Mouse (Mus musculus) embryonic fibroblast, embryonic 13.5 days (primary cell): ENCODE measurements around the gene Axdnd1. TPM values are rescaled to one million over a fixed set of nuclear protein-coding genes. Genes with fewer than 3 reads are reported as not detected.
A peak's percentile ranks its signal among the peaks of the same experiment; 100 is the strongest.
"Not testable (repeated sequence)": the region's sequence is repeated elsewhere in the genome, so short reads cannot be mapped to it uniquely, and the experiment has no call there.

Source experiments
- H3K27ac ChIP-seq: 2 replicates; pipeline ENCODE4 v1.5.1; 2012; ENCODE audit warnings: low read length, control low read depth, inconsistent platforms; ENCODE audit not compliant: insufficient read depth
- H3K4me1 ChIP-seq: 2 replicates; pipeline ENCODE4 v1.6.1; 2011; ENCODE audit warnings: low read length; ENCODE audit not compliant: control insufficient read depth, insufficient read depth
- H3K4me3 ChIP-seq: 2 replicates; pipeline ENCODE4 v1.5.1; 2011; ENCODE audit warnings: mild to moderate bottlenecking, control low read depth, low read length; ENCODE audit not compliant: insufficient read depth
- CTCF ChIP-seq: IDR thresholded peaks from 2 replicates; pipeline ENCODE4 v1.5.1; 2011; ENCODE audit warnings: mild to moderate bottlenecking, control low read depth, low read length, moderate library complexity, borderline replicate concordance; ENCODE audit not compliant: insufficient read depth
- POLR2A ChIP-seq: IDR thresholded peaks from 2 replicates; pipeline ENCODE4 v1.6.1; 2011; ENCODE audit warnings: low read depth, mild to moderate bottlenecking, control low read depth, low read length, moderate library complexity
- polyA plus RNA-seq: library from polyadenylated mRNA; stranded (reverse); fragments of >200 nt; gene quantifications from 2 replicates; pipeline ENCODE4 v1.2.4, GENCODE M21; 2011; ENCODE audit warnings: low read depth; ENCODE audit not compliant: missing spikeins, insufficient read length

Axdnd1 gene
- polyA plus RNA-seq, 1 experiment: 0.76 TPM

DNA sequence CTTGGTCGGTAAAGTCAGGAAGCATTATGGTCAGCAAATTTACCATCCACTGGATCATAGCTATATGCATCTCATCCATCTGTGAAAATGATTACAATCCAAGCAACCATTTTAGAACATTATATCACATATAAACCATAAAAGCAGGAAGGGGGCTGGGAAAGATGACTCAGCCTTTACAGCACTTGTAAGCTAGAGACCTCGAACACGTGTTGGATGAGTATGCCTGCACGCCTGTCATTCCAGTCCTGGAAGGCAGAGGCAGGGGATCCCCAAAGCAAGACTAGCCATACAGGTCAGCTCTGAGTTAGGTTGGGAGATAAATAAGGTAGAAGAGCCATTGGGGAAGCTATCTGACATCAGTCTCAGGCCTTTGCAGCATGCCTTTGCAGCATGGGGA lies 71.9 kb downstream of the Axdnd1 start:
- TF ChIP-seq CTCF: no peak
- TF ChIP-seq POLR2A: no peak
- no peak overlapping the region for H3K27ac ChIP-seq
- no peaks in the 10 kb centered on the region for H3K4me1 ChIP-seq
- H3K4me3 ChIP-seq: no peak overlapping the region

DNA sequence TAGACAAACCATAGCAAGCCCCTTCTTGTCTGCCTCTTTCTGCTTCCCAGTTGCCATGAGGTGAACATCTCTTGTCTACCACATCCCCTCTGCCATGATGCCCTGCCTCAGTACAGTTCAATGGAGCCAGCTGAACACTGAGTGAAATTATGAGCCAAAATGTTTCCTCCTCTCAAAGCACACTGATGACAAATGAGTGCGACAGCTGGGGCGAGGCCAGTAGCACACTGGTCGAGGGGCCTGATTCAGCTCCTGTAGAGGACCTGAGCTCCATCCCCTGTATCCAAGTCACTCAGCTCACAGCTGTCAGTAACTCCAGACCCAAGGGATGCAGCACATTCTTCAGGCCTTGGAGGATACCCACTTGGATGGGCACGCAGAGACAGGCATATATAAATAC lies 75.3 kb downstream of the Axdnd1 start:
- TF ChIP-seq CTCF (no peak), POLR2A (no peak)
- H3K4me3 ChIP-seq: no peak overlapping the region
- H3K27ac ChIP-seq: no peak overlapping the region
- H3K4me1 ChIP-seq: peaks cover 2% of the 10 kb centered on the region; the same call in 1 of the 2 replicates

DNA sequence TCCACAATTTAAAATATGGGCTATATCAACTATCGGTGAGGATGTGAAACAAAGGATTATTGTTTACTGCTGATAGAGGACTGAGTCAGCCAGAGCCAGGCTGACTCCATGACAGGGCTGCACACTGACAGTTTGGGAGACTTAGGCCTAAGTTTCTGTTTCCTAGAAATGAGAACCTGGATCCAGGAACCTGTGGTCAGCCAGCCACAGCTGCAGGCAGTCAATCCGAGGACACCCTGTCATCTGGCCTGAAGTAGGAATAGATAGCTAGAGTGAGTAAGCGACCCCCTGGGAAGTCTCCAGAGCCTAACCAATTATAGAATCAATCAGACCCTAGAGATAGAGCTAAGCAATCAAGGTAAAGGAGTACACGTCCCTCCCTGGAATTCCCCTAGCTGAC lies 76.5 kb downstream of the Axdnd1 start:
- H3K27ac ChIP-seq: no peak overlapping the region
- no peak overlapping the region for H3K4me3 ChIP-seq
- TF ChIP-seq CTCF: no peak
- no peak for TF ChIP-seq POLR2A
- peaks cover 2% of the 10 kb centered on the region; the same call in 1 of the 2 replicates for H3K4me1 ChIP-seq

DNA sequence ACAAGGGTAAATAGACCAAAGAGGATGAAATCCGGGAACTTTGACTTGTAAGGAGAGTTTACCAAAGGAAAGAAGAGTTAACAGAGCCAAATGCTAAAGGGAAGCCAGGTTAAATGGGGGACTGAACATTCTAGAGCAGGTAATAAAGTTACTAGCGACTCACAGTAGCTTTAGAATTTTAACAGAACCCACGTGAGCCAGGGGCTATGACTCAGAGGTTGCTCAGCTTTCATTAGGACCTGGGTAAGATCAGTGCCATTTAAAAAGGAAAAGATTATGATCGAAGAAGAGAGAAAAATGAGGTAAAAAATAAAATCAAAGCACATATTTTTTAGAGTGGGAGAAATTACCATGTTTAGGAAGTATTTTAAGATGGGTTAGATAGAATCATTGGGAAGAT lies 80.1 kb downstream of the Axdnd1 start:
- TF ChIP-seq POLR2A (no peak), CTCF (no peak)
- H3K4me3 ChIP-seq: no peak overlapping the region
- H3K27ac ChIP-seq: no peak overlapping the region
- H3K4me1 ChIP-seq: peaks cover 2% of the 10 kb centered on the region; the same call in 1 of the 2 replicates

DNA sequence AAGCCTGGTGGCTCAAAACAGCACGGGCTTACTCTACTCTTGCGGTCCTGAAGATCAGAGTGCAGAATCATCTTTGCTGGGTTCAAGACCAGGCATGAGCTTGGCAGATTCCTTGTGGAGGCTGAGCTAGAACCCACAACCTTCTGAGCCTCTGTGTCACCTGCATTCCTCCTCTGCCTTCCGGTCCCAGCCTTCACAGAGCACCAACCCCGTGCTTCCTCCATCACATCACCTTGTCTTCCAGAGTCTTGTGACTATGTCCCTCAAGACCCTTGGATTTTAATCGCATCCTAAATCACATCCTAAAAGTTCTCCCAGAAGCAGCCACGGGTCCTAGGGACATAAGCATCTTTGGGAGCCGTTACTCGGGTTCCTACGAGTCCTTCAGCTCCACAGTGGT lies 97.8 kb downstream of the Axdnd1 start:
- TF ChIP-seq CTCF (no peak), POLR2A (no peak)
- no peak overlapping the region for H3K27ac ChIP-seq

DNA sequence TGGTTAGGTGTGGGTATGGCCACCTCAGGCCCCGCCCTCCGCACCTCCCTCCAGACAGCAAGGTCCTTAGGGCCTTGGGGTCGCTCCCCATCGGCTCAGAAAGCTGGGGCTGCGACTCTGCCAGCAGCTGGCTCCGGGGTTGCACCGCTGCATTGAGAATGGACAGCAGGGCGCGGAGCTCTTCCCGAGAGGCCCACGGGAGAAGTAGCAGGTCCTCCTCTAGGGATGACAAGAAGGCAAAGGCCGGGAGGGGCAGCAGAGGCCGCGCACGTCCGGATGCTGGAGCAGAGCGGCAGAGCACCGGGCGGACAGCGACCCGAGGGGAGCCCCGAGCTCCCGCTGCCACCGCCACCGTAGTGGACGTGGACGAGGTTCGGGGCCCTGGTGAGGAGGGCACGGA lies 110.3 kb downstream of the Axdnd1 start, which contains the start of gene Nphs2:
Gene Nphs2, plus strand, starts transcription at position 98 of the 400 bp plus-strand sequence.
- TF ChIP-seq CTCF: no peak
- TF ChIP-seq POLR2A: no peak
- Histone ChIP-seq H3K4me1 (no peaks in the 10 kb centered on the region; the same call in 1 of the 2 replicates), H3K27ac (no peak within 1 kb of the TSS)

More for the DNA sequence above, 97.8 kb downstream of the Axdnd1 start:
- Histone ChIP-seq H3K4me1 (no peaks in the 10 kb centered on the region), H3K4me3 (no peak overlapping the region)

DNA sequence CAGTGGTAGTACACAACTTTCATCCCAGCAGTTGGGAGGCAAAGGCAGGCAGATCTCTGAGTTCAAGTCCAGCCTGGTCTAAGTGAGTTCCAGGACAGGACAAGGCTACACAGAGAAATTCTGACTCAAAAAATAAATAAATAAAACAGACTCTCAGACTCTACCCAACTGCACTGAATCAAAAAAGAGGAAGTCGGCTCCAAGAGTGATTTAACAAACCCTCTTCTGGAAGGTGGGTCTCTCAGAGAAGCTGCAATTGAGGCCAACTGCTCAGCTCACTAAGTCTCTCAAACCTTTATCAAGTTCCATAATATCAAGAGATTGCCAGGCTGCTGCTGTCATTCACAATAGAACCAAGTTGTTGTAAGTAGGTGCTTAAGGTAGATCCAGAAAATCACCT lies 112.4 kb downstream of the Axdnd1 start:
- Histone ChIP-seq H3K4me1 (no peaks in the 10 kb centered on the region; the same call in 1 of the 2 replicates), H3K27ac (no peak overlapping the region), H3K4me3 (no peak overlapping the region)
- TF ChIP-seq CTCF (no peak), POLR2A (no peak)

More for the DNA sequence above, 110.3 kb downstream of the Axdnd1 start, which contains the start of gene Nphs2:
- no peak within 1 kb of the TSS for H3K4me3 ChIP-seq

DNA sequence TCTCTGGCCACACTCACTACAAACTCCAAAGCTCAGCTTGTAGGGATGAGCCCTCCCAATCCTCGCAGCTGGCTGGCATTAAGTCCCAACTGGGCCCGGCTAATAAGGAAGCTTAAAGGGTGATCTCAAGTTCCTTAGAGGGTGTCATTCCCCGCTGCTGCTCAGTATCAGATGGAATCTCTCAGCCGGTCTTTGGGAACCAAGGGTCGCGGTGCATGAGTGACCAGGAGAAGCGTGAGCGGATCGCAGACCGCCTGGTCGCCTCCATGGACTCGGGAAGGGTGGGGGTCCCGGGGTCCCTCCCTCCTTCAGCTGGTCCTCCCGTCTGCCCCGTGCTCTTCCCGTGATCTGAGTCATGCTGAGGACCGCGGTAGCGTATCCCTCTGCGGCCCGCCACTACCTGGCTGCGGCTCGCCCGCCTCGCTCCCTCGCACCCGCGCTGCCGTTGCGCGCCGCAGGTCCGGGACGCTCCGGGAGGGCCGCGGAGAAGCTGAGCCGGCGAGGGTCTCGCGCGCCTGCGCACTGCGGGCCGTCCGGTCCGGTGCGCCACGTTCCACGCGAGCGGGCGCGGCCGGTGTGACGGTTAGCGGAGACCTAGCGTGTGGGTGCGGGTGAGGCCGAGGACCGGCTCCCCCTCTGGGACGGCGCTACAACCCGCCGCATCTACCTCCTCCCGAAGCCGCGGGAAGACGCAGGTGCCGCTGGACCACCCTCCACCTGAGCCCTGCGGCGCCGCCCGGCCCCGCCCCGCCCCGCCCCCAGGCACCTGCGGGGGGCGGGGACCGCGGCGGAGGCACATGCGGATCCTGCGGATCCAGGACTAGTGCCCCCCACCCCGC lies 117.8 kb downstream of the Axdnd1 start, which contains the start of gene Tdrd5:
Gene Tdrd5, minus strand, starts transcription at position 754 of the 839 bp plus-strand sequence.
- peak within 1 kb of the TSS; percentile 35 for H3K4me3 ChIP-seq
- TF ChIP-seq POLR2A: no peak
- no peak for TF ChIP-seq CTCF
- no peak within 1 kb of the TSS for H3K27ac ChIP-seq
- no peaks in the 10 kb centered on the region for H3K4me1 ChIP-seq

DNA sequence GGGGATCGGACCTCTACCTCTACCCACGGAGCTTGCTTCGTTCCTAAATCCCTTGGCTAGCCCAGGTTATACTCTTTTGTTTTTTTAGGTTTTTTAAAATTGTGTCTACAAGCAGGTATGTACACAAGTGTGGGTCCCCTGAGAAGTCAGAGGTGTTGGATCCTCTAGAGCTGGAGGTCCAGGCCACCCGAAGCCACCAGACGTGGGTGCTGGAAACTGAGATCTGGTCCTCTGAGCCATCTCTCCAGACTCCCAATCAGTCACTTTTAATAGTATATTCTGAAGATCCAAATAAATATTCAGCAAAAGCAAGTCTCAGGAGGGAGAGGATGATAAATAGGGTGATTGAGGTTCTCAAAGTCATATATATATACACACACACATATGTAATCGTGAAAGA lies 130.9 kb downstream of the Axdnd1 start:
- H3K4me3 ChIP-seq: no peak overlapping the region
- TF ChIP-seq POLR2A (no peak), CTCF (no peak)
- no peak overlapping the region for H3K27ac ChIP-seq
- H3K4me1 ChIP-seq: no peaks in the 10 kb centered on the region

DNA sequence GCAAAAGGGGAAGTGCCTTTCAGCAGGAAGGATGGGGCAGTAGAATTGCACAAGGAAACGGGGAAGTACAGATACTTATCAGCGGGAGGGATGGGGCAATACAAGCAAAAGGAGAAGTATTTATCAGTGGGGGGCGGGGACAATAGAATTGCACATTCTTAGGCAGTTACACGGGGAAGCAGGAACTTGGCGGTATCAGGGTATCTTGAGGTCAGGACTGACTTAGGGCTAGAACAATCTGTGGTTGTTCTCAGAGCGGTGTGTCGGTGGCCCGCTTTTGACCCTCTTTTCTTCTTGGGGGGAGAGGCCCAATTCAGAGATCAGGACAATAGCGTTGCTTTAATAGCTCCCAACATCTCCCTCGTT lies 131.8 kb downstream of the Axdnd1 start:
- not testable (repeated sequence) for H3K27ac ChIP-seq, H3K4me1 ChIP-seq, H3K4me3 ChIP-seq
